Mouse (Mus musculus): ENCODE measurements around the gene Hist1h2ai. TPM values are rescaled to one million over a fixed set of nuclear protein-coding genes. Genes with fewer than 3 reads are reported as not detected.
"Not testable (repeated sequence)": the region's sequence is repeated elsewhere in the genome, so short reads cannot be mapped to it uniquely, and the experiment has no call there.

Hist1h2ai gene
- polyA plus RNA-seq, 1 experiment from 2014 or later: 19.5 TPM

DNA sequence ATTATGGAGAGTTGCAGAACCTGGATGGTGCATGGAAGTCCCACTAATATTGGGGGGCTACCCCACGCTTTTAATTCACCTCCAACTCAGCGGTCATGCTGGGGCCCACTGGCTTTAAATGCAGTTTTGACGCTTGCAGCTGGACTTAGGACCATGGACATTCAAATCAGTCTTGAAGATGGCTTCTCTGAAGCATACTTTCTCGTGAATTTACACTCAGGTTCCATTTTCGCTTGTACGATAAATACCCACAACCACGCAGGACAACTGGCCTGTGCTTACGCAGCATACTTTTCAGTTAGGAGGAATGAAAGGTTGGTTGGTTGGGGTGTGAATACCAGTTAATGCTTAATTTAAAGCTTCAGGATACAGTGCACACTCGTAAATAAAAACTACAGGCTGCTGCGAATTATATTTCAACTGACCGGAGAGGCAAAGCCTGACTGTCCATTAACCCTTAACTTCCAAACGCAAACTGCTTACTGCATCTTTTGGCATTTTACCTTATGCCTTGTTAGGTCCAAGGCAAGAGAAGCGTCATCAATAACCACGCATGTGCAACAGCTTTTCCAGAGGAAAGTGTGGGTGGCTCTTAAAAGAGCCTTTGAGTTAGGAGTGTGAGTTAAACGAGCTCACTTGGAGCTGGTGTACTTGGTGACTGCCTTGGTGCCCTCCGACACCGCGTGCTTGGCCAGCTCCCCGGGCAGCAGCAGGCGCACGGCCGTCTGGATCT lies 925 bp upstream of the Hist1h2ai start:
- H3K27me3 ChIP-seq (ENCODE audit: control insufficient read depth, insufficient read depth, low read length): no peaks in the 10 kb centered on the region
- peak overlapping the region; percentile 32 for H3K4me3 ChIP-seq (ENCODE audit: low read depth, low read length)
- H3K4me1 ChIP-seq (ENCODE audit: control insufficient read depth, insufficient read depth, low read length): peaks cover 16% of the 10 kb centered on the region
- no peaks in the 10 kb centered on the region for H3K9me3 ChIP-seq (ENCODE audit: control insufficient read depth, low read length)
- H3K36me3 ChIP-seq (ENCODE audit: control insufficient read depth, insufficient read depth, low read length): no peaks in the 10 kb centered on the region
- H3K4me2 ChIP-seq (ENCODE audit: low read depth): peak overlapping the region; percentile 56
- DNase-seq (ENCODE audit: low spot score): peak; percentile 41
- H3K27ac ChIP-seq (ENCODE audit: low read depth, low read length): peak overlapping the region; percentile 75
- no peak for ATAC-seq (ENCODE audit: insufficient read depth, low FRiP score, low TSS enrichment)
- peak overlapping the region; percentile 43 for H3K9ac ChIP-seq (ENCODE audit: low read length)
- 1% methylated on average over 22 of the region's 22 CpGs for WGBS

DNA sequence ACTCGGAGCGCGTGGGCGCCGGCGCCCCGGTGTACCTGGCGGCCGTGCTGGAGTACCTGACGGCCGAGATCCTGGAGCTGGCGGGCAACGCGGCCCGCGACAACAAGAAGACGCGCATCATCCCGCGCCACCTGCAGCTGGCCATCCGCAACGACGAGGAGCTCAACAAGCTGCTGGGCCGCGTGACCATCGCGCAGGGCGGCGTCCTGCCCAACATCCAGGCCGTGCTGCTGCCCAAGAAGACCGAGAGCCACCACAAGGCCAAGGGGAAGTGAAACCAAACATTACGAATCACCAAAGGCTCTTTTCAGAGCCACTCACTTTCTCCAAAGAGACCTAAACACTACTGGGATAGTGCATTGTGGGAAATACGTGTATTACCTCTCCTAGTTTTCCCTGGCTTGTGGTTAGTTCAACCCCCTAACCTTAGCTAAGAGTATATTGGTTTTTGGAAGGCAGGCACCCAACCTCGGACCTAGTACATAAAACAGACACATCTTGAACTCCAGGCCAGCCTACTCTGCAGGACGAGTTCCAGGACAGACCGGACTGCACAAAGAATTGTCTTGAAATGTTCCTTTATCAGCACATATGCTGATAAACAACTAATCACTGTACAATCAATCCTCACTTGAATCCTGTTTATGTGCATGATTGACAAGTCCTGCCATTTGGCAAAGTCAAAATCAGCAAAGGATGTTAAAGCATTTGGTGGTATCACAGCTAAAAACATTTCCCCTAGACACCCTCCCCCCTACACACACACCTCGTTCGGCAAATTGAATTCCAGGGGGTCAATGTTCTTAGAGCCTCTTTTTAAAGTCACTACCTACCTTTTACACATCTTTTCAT lies 544 bp downstream of the Hist1h2ai start:
- H3K4me3 ChIP-seq (ENCODE audit: low read depth, low read length): peak overlapping the region; percentile 32

DNA sequence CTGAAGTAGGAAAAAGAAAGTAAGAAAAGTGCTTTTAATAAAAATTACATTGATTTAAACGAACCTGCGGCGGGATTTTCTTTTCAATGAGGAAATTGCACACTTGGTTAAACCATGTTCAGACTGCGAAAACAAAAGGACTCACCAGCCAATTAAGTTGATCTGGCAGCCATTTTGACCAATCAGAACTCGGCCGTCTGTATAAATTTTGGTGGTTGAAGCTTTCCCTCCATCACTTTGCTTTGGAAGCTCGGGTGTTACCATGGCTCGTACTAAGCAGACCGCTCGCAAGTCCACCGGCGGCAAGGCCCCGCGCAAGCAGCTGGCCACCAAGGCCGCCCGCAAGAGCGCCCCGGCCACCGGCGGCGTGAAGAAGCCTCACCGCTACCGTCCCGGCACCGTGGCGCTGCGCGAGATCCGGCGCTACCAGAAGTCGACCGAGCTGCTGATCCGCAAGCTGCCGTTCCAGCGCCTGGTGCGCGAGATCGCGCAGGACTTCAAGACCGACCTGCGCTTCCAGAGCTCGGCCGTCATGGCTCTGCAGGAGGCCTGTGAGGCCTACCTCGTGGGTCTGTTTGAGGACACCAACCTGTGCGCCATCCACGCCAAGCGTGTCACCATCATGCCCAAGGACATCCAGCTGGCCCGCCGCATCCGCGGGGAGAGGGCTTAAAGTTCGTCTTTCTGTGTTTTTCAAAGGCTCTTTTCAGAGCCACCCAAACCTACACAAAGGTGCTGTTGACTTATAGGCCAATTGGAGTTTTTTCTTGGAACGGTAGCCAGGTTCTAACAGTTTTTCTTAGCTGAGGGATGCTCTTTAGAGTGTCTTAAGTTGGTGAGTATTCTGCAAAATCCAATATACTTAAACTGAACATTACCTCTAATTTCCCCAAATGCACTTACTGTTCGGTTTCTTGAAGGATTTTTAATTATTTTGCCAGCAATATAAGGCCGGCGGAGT lies 1.5 kb downstream of the Hist1h2ai start, which contains the start of gene Hist1h3h:
Gene Hist1h3h (plus strand): TSS at position 263 of the 961 bp plus-strand sequence.
- Histone ChIP-seq H3K4me1 (ENCODE audit: control insufficient read depth, insufficient read depth, low read length) (peaks cover 25% of the 10 kb centered on the region), H3K27ac (ENCODE audit: low read depth, low read length) (peak within 1 kb of the TSS; percentile 87), H3K4me2 (ENCODE audit: low read depth) (peak within 1 kb of the TSS; percentile 68), H3K9ac (ENCODE audit: low read length) (peak within 1 kb of the TSS; percentile 69), H3K4me3 (ENCODE audit: low read depth, low read length) (peak within 1 kb of the TSS; percentile 32)
- WGBS: under 1% methylated on average over 27 of the region's 56 CpGs
- ATAC-seq (ENCODE audit: insufficient read depth, low FRiP score, low TSS enrichment): peak; percentile 33
- not testable (repeated sequence) for H3K9me3 ChIP-seq (ENCODE audit: control insufficient read depth, low read length); H3K27me3 ChIP-seq (ENCODE audit: control insufficient read depth, insufficient read depth, low read length); H3K36me3 ChIP-seq (ENCODE audit: control insufficient read depth, insufficient read depth, low read length)
- peak; percentile 87 for DNase-seq (ENCODE audit: low spot score)

More for the DNA sequence above, 544 bp downstream of the Hist1h2ai start:
- ATAC-seq (ENCODE audit: insufficient read depth, low FRiP score, low TSS enrichment) (peak; percentile 4; the same call in 1 of the 2 replicates), DNase-seq (ENCODE audit: low spot score) (peak; percentile 66)
- 1% methylated on average over 11 of the region's 38 CpGs for whole genome bisulfite sequencing
- H3K9me3 ChIP-seq (ENCODE audit: control insufficient read depth, low read length); H3K36me3 ChIP-seq (ENCODE audit: control insufficient read depth, insufficient read depth, low read length); H3K27me3 ChIP-seq (ENCODE audit: control insufficient read depth, insufficient read depth, low read length): not testable (repeated sequence)
- H3K4me2 ChIP-seq (ENCODE audit: low read depth): peak overlapping the region; percentile 68
- H3K4me1 ChIP-seq (ENCODE audit: control insufficient read depth, insufficient read depth, low read length): peaks cover 24% of the 10 kb centered on the region
- peak overlapping the region; percentile 87 for H3K27ac ChIP-seq (ENCODE audit: low read depth, low read length)
- H3K9ac ChIP-seq (ENCODE audit: low read length): peak overlapping the region; percentile 69

DNA sequence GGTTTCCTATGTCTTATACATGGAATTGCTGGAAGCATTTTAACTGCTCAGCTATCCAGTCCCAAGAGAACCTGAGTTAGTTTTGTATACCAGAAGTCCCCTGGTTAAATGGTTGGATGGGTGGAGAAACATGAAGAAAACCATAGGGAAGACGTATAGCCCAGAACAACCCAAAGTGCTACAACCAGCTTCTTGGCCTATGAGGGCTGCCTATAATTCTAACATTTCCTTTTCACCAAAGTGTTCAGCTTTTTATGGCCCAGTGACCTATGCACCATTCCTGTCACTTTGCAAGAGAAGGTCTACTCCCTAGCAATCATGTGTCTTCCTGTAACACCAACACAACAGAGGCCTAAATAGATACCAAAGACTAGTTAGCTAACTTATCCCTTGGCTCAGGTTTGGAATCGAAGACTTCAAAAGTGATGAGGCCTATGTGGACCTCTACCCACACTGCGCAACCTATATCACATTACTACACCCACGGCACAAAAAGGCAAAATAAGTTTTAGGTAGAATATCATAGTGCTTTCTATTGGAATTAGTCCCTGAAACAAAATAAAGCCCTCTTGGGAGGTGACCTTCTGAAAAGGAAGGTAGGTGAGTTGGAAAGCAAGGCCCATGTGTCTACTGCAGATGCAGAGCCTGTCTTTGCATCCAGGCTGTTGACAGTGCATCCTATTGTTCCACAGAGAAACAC lies 2.3 kb downstream of the Hist1h2ai start:
- ATAC-seq (ENCODE audit: insufficient read depth, low FRiP score, low TSS enrichment): no peak
- Histone ChIP-seq H3K4me2 (ENCODE audit: low read depth) (peak overlapping the region; percentile 49), H3K4me3 (ENCODE audit: low read depth, low read length) (peak overlapping the region; percentile 32), H3K4me1 (ENCODE audit: control insufficient read depth, insufficient read depth, low read length) (peaks cover 26% of the 10 kb centered on the region), H3K9ac (ENCODE audit: low read length) (peak overlapping the region; percentile 61), H3K27me3 (ENCODE audit: control insufficient read depth, insufficient read depth, low read length) (no peaks in the 10 kb centered on the region), H3K27ac (ENCODE audit: low read depth, low read length) (peak overlapping the region; percentile 65), H3K9me3 (ENCODE audit: control insufficient read depth, low read length) (no peaks in the 10 kb centered on the region), H3K36me3 (ENCODE audit: control insufficient read depth, insufficient read depth, low read length) (no peaks in the 10 kb centered on the region)
- peak; percentile 44 for DNase-seq (ENCODE audit: low spot score)
- 63% methylated on average over 4 of the region's 4 CpGs for WGBS

DNA sequence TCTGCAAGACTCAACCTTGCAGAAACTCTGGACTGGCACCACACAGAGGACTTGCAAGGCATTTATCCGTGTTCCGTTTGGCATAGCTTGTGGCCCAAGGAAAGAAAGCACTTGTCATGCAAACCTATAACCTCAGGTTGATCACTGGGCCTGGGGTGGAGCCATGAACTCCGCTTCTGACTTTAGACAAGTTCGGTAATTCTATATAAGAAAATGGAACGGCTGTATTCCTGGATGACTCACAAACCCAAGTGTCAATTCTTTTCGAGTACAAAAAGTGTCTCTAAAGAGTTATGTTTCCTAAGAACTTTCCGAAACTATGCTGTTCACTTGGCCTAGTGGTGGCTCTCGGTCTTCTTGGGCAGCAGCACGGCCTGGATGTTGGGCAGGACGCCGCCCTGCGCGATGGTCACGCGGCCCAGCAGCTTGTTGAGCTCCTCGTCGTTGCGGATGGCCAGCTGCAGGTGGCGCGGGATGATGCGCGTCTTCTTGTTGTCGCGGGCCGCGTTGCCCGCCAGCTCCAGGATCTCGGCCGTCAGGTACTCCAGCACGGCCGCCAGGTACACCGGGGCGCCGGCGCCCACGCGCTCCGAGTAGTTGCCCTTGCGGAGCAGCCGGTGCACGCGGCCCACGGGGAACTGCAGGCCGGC lies 5.0 kb downstream of the Hist1h2ai start:
- H3K9ac ChIP-seq (ENCODE audit: low read length): peak overlapping the region; percentile 80
- H3K4me2 ChIP-seq (ENCODE audit: low read depth): peak overlapping the region; percentile 57
- WGBS: 3% methylated on average over 20 of the region's 44 CpGs
- ATAC-seq (ENCODE audit: insufficient read depth, low FRiP score, low TSS enrichment) (peak; percentile 11; the same call in 1 of the 2 replicates), DNase-seq (ENCODE audit: low spot score) (peak; percentile 35)
- H3K4me1 ChIP-seq (ENCODE audit: control insufficient read depth, insufficient read depth, low read length): peaks cover 20% of the 10 kb centered on the region
- not testable (repeated sequence) for H3K9me3 ChIP-seq (ENCODE audit: control insufficient read depth, low read length); H3K27me3 ChIP-seq (ENCODE audit: control insufficient read depth, insufficient read depth, low read length); H3K36me3 ChIP-seq (ENCODE audit: control insufficient read depth, insufficient read depth, low read length)
- H3K4me3 ChIP-seq (ENCODE audit: low read depth, low read length): peak overlapping the region; percentile 31
- H3K27ac ChIP-seq (ENCODE audit: low read depth, low read length): peak overlapping the region; percentile 90

DNA sequence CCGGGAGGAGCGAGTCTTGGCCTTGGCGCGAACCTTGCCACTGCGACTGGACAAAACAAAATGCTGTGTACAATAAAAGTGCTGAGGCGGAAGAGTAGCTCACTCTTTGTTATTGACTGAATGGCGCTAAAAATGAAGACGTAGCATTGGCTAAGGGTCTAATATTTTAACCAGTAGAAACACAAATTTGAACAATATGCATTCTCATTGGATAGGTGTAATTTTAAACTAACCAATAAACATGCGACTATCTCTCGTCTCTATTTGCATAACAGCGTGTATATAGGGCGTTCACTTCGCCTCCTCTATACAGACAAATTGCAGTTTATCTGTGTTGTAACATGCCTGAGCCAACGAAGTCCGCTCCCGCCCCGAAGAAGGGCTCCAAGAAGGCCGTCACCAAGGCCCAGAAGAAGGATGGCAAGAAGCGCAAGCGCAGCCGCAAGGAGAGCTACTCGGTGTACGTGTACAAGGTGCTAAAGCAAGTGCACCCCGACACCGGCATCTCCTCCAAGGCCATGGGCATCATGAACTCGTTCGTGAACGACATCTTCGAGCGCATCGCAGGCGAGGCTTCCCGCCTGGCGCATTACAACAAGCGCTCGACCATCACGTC lies 5.6 kb downstream of the Hist1h2ai start, which contains the start of gene Hist1h2bm:
Gene Hist1h2bm (plus strand): TSS at position 288 of the 616 bp plus-strand sequence.
- not testable (repeated sequence) for H3K27me3 ChIP-seq (ENCODE audit: control insufficient read depth, insufficient read depth, low read length); H3K36me3 ChIP-seq (ENCODE audit: control insufficient read depth, insufficient read depth, low read length); H3K9me3 ChIP-seq (ENCODE audit: control insufficient read depth, low read length)
- DNase-seq (ENCODE audit: low spot score) (peak; percentile 85), ATAC-seq (ENCODE audit: insufficient read depth, low FRiP score, low TSS enrichment) (peak; percentile 94)
- Histone ChIP-seq H3K4me2 (ENCODE audit: low read depth) (peak within 1 kb of the TSS; percentile 57), H3K4me3 (ENCODE audit: low read depth, low read length) (peak within 1 kb of the TSS; percentile 31), H3K27ac (ENCODE audit: low read depth, low read length) (peak within 1 kb of the TSS; percentile 90), H3K4me1 (ENCODE audit: control insufficient read depth, insufficient read depth, low read length) (peaks cover 20% of the 10 kb centered on the region), H3K9ac (ENCODE audit: low read length) (peak within 1 kb of the TSS; percentile 80)
- WGBS: 0% methylated on average over 28 of the region's 37 CpGs

DNA sequence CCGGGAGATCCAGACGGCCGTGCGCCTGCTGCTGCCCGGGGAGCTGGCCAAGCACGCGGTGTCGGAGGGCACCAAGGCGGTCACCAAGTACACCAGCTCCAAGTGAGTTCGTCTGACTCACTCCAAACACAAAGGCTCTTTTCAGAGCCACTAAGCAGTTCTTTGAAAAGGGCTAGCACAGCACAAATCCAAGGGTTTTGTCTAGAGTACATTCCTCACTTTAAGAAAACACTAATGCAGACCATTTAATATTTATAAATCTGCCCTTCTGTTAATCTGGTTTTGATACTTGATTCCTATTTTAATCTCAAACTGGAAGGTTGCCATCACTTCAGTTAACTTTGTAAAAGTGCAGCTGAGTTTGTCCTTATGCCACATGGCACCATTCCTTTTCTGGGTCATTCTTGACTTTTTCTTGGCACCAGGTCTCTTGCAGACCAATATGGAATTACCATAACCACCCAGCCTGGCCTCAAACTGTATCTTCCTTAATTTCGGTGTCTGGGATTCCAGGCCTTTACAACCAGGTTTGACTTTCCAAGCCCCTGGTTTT lies 6.2 kb downstream of the Hist1h2ai start:
- H3K4me3 ChIP-seq (ENCODE audit: low read depth, low read length): peak overlapping the region; percentile 25
- ATAC-seq (ENCODE audit: insufficient read depth, low FRiP score, low TSS enrichment) (peak; percentile 25; the same call in 1 of the 2 replicates), DNase-seq (ENCODE audit: low spot score) (peak; percentile 21)
- 3% methylated on average over 9 of the region's 11 CpGs for WGBS
- peak overlapping the region; percentile 45 for H3K4me2 ChIP-seq (ENCODE audit: low read depth)
- peak overlapping the region; percentile 90 for H3K27ac ChIP-seq (ENCODE audit: low read depth, low read length)
- no peaks in the 10 kb centered on the region for H3K36me3 ChIP-seq (ENCODE audit: control insufficient read depth, insufficient read depth, low read length)
- H3K27me3 ChIP-seq (ENCODE audit: control insufficient read depth, insufficient read depth, low read length): no peaks in the 10 kb centered on the region
- H3K9me3 ChIP-seq (ENCODE audit: control insufficient read depth, low read length): no peaks in the 10 kb centered on the region
- H3K9ac ChIP-seq (ENCODE audit: low read length): peak overlapping the region; percentile 61
- peaks cover 23% of the 10 kb centered on the region for H3K4me1 ChIP-seq (ENCODE audit: control insufficient read depth, insufficient read depth, low read length)

Measured in neural tube, embryonic 11.5 days (tissue).